8 mouse cellular contexts compared by ENCODE assay signal in the genomic region with DNA sequence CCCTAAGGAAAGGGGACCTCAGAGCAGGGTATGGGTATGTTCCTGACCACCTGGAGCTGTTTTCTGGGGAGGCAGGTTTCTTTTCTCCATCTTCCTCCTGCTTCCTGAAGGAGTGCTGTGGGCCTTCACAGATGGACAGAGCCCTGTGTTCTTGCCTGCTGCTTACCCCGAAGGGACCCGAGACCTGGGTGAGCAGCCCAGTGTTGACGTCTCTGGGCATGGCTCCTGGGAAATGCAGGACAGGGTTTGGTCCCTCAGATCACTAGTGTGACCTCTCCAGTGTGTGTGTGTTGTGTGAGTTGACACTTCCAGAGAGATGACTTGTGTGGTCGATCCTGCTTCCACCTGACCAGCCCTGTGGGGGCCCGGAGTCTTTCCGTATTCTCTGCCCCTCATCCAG. TPM values are rescaled to one million over a fixed set of nuclear protein-coding genes. Genes with fewer than 3 reads are reported as not detected.
DNase-seq lines count a peak whose midpoint lies in the region; ATAC-seq and TF ChIP-seq lines count a peak whose summit lies in the region.

No protein-coding gene starts in this region.

- TF ChIP-seq CTCF in left cerebral cortex, adult 2 months (IDR thresholded peaks at IDR 0.05) = no peak
- TF ChIP-seq CTCF in intestine, postnatal 0 days (IDR thresholded peaks at IDR 0.05; ENCODE audit: low read depth) = no peak

- no peaks in the 10 kb centered on the region for H3K9me3 ChIP-seq in forebrain, embryonic 11.5 days (ENCODE audit: control insufficient read depth, low read length)
- H3K9me3 ChIP-seq in intestine, postnatal 0 days (ENCODE audit: control insufficient read depth) = no peaks in the 10 kb centered on the region
- H3K9me3 ChIP-seq in neural tube, embryonic 15.5 days (replicated peaks) = no peaks in the 10 kb centered on the region

- 88% methylated on average over 6 of the region's 6 CpGs for WGBS in forebrain, embryonic 11.5 days
- 75% methylated on average over 6 of the region's 6 CpGs for WGBS in intestine, postnatal 0 days
- 92% methylated on average over 6 of the region's 6 CpGs for WGBS in neural tube, embryonic 15.5 days

- H3K27me3 ChIP-seq in forebrain, embryonic 11.5 days (ENCODE audit: control insufficient read depth, insufficient read depth, low read length) = peaks cover 14% of the 10 kb centered on the region
- H3K27me3 ChIP-seq in intestine, postnatal 0 days (replicated peaks; ENCODE audit: control insufficient read depth, insufficient read depth, low read length) = no peaks in the 10 kb centered on the region
- H3K27me3 ChIP-seq in neural tube, embryonic 15.5 days (replicated peaks) = peaks cover 9% of the 10 kb centered on the region

- peak overlapping the region; percentile 99; the same call in 1 of the 2 replicates for H3K4me2 ChIP-seq in forebrain, embryonic 11.5 days (ENCODE audit: low read depth, low read length, severe bottlenecking)
- peak overlapping the region; percentile 99 for H3K4me2 ChIP-seq in intestine, postnatal 0 days (replicated peaks; ENCODE audit: low read depth)
- H3K4me2 ChIP-seq in neural tube, embryonic 15.5 days = peak overlapping the region; percentile 89

- ATAC-seq in forebrain, embryonic 11.5 days (replicated peaks; ENCODE audit: low FRiP score) = no peak
- no peak for ATAC-seq in intestine, postnatal 0 days
- no peak for ATAC-seq in neural tube, embryonic 15.5 days (ENCODE audit: low FRiP score)
- no peak for ATAC-seq in megakaryocyte progenitor cell, adult 5-6 weeks (replicated peaks; ENCODE audit: poor library complexity)

- peak overlapping the region; percentile 84 for H3K4me3 ChIP-seq in left cerebral cortex, adult 2 months
- peak overlapping the region; percentile 86; the same call in 1 of the 2 replicates for H3K4me3 ChIP-seq in forebrain, embryonic 11.5 days (ENCODE audit: low read depth, low read length)
- no peak overlapping the region; the same call in 1 of the 2 replicates for H3K4me3 ChIP-seq in intestine, postnatal 0 days (ENCODE audit: low read depth, low read length)
- peak overlapping the region; percentile 88 for H3K4me3 ChIP-seq in neural tube, embryonic 15.5 days (replicated peaks)

- DNase-seq in left cerebral cortex, adult 2 months (ENCODE audit: extremely low spot score in 1 of 2, low spot score in 2 of 2) = no peak
- DNase-seq in left cerebral cortex, adult 9 months (ENCODE audit: low spot score in 2 of 2) = no peak
- no peak for DNase-seq in forebrain, embryonic 11.5 days (ENCODE audit: low spot score)
- DNase-seq in frontal cortex, postnatal 25 days (ENCODE audit: low spot score in 2 of 2) = no peak
- no peak for DNase-seq in layer of hippocampus, postnatal 25 days (ENCODE audit: extremely low spot score in 1 of 2, low spot score in 1 of 2)

- no peaks in the 10 kb centered on the region for H3K36me3 ChIP-seq in forebrain, embryonic 11.5 days (ENCODE audit: control insufficient read depth, insufficient read depth, low read length)
- peaks cover 14% of the 10 kb centered on the region; the same call in 1 of the 2 replicates for H3K36me3 ChIP-seq in intestine, postnatal 0 days (ENCODE audit: control insufficient read depth, insufficient read depth)
- peaks cover 4% of the 10 kb centered on the region; the same call in 1 of the 2 replicates for H3K36me3 ChIP-seq in neural tube, embryonic 15.5 days

- peak overlapping the region; percentile 76 for H3K27ac ChIP-seq in left cerebral cortex, adult 2 months
- no peak overlapping the region for H3K27ac ChIP-seq in forebrain, embryonic 11.5 days (ENCODE audit: low read depth, low read length)
- no peak overlapping the region for H3K27ac ChIP-seq in intestine, postnatal 0 days (ENCODE audit: low read depth, low read length)
- H3K27ac ChIP-seq in neural tube, embryonic 15.5 days (replicated peaks) = 0 out of 2 replicates have a peak overlapping the region, but pooled peaks have one; percentile 75

- intact Hi-C loops in left cerebral cortex, adult 2 months (cut with DNase I) = no loop called here

- 0 out of 2 replicates have a peak, but pooled peaks cover 3% of the 10 kb centered on the region for H3K4me1 ChIP-seq in forebrain, embryonic 11.5 days (replicated peaks; ENCODE audit: control insufficient read depth, insufficient read depth, low read length)
- no peaks in the 10 kb centered on the region; the same call in 1 of the 2 replicates for H3K4me1 ChIP-seq in intestine, postnatal 0 days (replicated peaks; ENCODE audit: control insufficient read depth, insufficient read depth, low read length)
- H3K4me1 ChIP-seq in neural tube, embryonic 15.5 days = peaks cover 54% of the 10 kb centered on the region

- no peak overlapping the region for H3K9ac ChIP-seq in forebrain, embryonic 11.5 days (ENCODE audit: low read length)
- H3K9ac ChIP-seq in intestine, postnatal 0 days (ENCODE audit: low read depth, low read length) = no peak overlapping the region
- peak overlapping the region; percentile 88 for H3K9ac ChIP-seq in neural tube, embryonic 15.5 days (replicated peaks)

RNA-seq across cellular contexts. Expression of gene Cep170b, which starts 3.2 kb away (rescaled TPM):
- 100 to 1,000 TPM; 280 to 294 TPM for total RNA-seq in left cerebral cortex, adult 2 months (2021)
- 12.6 and 15.2 TPM in 2 replicates for polyA plus RNA-seq in forebrain, embryonic 11.5 days (2014; fragmentation: Nextera tagmentation; extraction: Ambion mirVana)
- polyA plus RNA-seq in intestine, postnatal 0 days (2015; fragmentation: Nextera tagmentation; extraction: Ambion mirVana) = 12.7 and 13.4 TPM in 2 replicates
- polyA plus RNA-seq in neural tube, embryonic 15.5 days (2015; fragmentation: Nextera tagmentation; extraction: Ambion mirVana) = 34.7 and 43.3 TPM in 2 replicates
- total RNA-seq in layer of hippocampus, postnatal 25 days (2021) = 100 to 1,000 TPM; 180 to 192 TPM
- 0.59 and 2.1 TPM in 2 replicates for total RNA-seq in megakaryocyte progenitor cell, adult 5-6 weeks (2015)
- total RNA-seq in megakaryocyte progenitor cell, adult 5-6 weeks (2017) = 1.1 and 4.7 TPM in 2 replicates

RNA-seq across cellular contexts. Expression of gene Pld4, which starts 37.0 kb away (rescaled TPM):
- 10 to 100 TPM in 1 of 2 experiments, 1 to 10 TPM in 1; 7.4 to 10.1 TPM for total RNA-seq in left cerebral cortex, adult 2 months (2021)
- 3.7 and 4.1 TPM in 2 replicates for polyA plus RNA-seq in forebrain, embryonic 11.5 days (2014; fragmentation: Nextera tagmentation; extraction: Ambion mirVana)
- polyA plus RNA-seq in intestine, postnatal 0 days (2015; fragmentation: Nextera tagmentation; extraction: Ambion mirVana) = 6.7 and 6.9 TPM in 2 replicates
- 8.4 and 42.0 TPM in 2 replicates for polyA plus RNA-seq in neural tube, embryonic 15.5 days (2015; fragmentation: Nextera tagmentation; extraction: Ambion mirVana)
- 10 to 100 TPM; 11.1 to 11.9 TPM for total RNA-seq in layer of hippocampus, postnatal 25 days (2021)
- total RNA-seq in megakaryocyte progenitor cell, adult 5-6 weeks (2015) = 26.6 and 48.3 TPM in 2 replicates
- total RNA-seq in megakaryocyte progenitor cell, adult 5-6 weeks (2017) = 16.4 and 26.7 TPM in 2 replicates

RNA-seq across cellular contexts. Expression of gene Zbtb42, which starts 44.8 kb away (rescaled TPM):
- 1 to 10 TPM; 1.1 to 1.2 TPM for total RNA-seq in left cerebral cortex, adult 2 months (2021)
- polyA plus RNA-seq in forebrain, embryonic 11.5 days (2014; fragmentation: Nextera tagmentation; extraction: Ambion mirVana) = 4.4 and 5.3 TPM in 2 replicates
- polyA plus RNA-seq in intestine, postnatal 0 days (2015; fragmentation: Nextera tagmentation; extraction: Ambion mirVana) = 8.1 and 8.3 TPM in 2 replicates
- polyA plus RNA-seq in neural tube, embryonic 15.5 days (2015; fragmentation: Nextera tagmentation; extraction: Ambion mirVana) = 1.8 and 2.4 TPM in 2 replicates
- total RNA-seq in layer of hippocampus, postnatal 25 days (2021) = under 1 TPM; 0.40 to 0.76 TPM
- total RNA-seq in megakaryocyte progenitor cell, adult 5-6 weeks (2015) = 1.8 and 2.1 TPM in 2 replicates
- total RNA-seq in megakaryocyte progenitor cell, adult 5-6 weeks (2017) = 0.54 and 0.92 TPM in 2 replicates

RNA-seq across cellular contexts. Expression of gene Akt1, which starts 48.8 kb away (rescaled TPM):
- 100 to 1,000 TPM; 144 to 157 TPM for total RNA-seq in left cerebral cortex, adult 2 months (2021)
- polyA plus RNA-seq in forebrain, embryonic 11.5 days (2014; fragmentation: Nextera tagmentation; extraction: Ambion mirVana) = 99.4 and 123 TPM in 2 replicates
- 121 and 125 TPM in 2 replicates for polyA plus RNA-seq in intestine, postnatal 0 days (2015; fragmentation: Nextera tagmentation; extraction: Ambion mirVana)
- 70.5 and 120 TPM in 2 replicates for polyA plus RNA-seq in neural tube, embryonic 15.5 days (2015; fragmentation: Nextera tagmentation; extraction: Ambion mirVana)
- total RNA-seq in layer of hippocampus, postnatal 25 days (2021) = 100 to 1,000 TPM; 147 to 158 TPM
- total RNA-seq in megakaryocyte progenitor cell, adult 5-6 weeks (2015) = 84.3 and 85.6 TPM in 2 replicates
- 74.8 and 96.1 TPM in 2 replicates for total RNA-seq in megakaryocyte progenitor cell, adult 5-6 weeks (2017)

Comparison
In these comparisons a context has a peak if more than half of its experiments do, and no peak if none do; other contexts are left out.
1. H3K27ac ChIP-seq: peak in left cerebral cortex, adult 2 months (single experiment) and neural tube, embryonic 15.5 days (single experiment); none in forebrain, embryonic 11.5 days (single experiment) and intestine, postnatal 0 days (single experiment).
2. RNA of gene Cep170b, which starts 3.2 kb away (total RNA-seq): 280 to 294 TPM in left cerebral cortex, adult 2 months and 180 to 192 TPM in layer of hippocampus, postnatal 25 days; 0.59 to 4.7 TPM in megakaryocyte progenitor cell, adult 5-6 weeks; every median in the first group is over 10 times any median in the second.
3. Peak in every context shown above with its lines, with median percentiles within 50 percentile points of each other: H3K4me2 ChIP-seq.